Mouse (Mus musculus) liver, embryonic 18 days (tissue): Measurements from ENCODE around the gene Glcci1. TPM values are rescaled to one million over a fixed set of nuclear protein-coding genes. Genes with fewer than 3 reads are reported as not detected.

ENCODE experiments used
- polyA plus RNA-seq: library from polyadenylated mRNA; depleted of rRNA; stranded (reverse); fragments of >200 nt; gene quantifications from 2 replicates; pipeline ENCODE4 v1.2.3, GENCODE M21; 2012; rRNA removed

Gene Glcci1
- polyA plus RNA-seq: 1.3 and 1.6 TPM in 2 replicates

GRCm38 (mm10) chr6:8509551-8509950 lies at the start of gene Glcci1:
Gene Glcci1 (plus strand): TSS chr6:8509600.

